Mouse (Mus musculus) common myeloid progenitor, adult 5-6 weeks (primary cell): ENCODE measurements around the gene Fmo6. TPM values are rescaled to one million over a fixed set of nuclear protein-coding genes. Genes with fewer than 3 reads are reported as not detected.

ENCODE experiments used
- ATAC-seq: replicated peaks from 2 replicates; pipeline ENCODE4 v1.8.0; 2016; ENCODE audit warnings: low read depth, mild to moderate bottlenecking, moderate TSS enrichment, inconsistent platforms; ENCODE audit not compliant: poor library complexity, severe bottlenecking
- total RNA-seq: library from RNA; stranded (forward); fragments of 200-1000, 187-1606 nt; gene quantifications from 2 replicates; pipeline ENCODE4 v1.2.3, GENCODE M21; 2017

Gene Fmo6
- total RNA-seq, 1 experiment from 2014 or later = not detected

GRCm38 (mm10) chr1:162916661-162917060, 20.7 kb downstream of the Fmo6 start:
- no peak for ATAC-seq

GRCm38 (mm10) chr1:162914932-162915556, 22.3 kb downstream of the Fmo6 start:
- no peak for ATAC-seq

- no peak for ATAC-seq
Observed at GRCm38 (mm10) chr1:162912085-162912484, 25.2 kb downstream of the Fmo6 start.

GRCm38 (mm10) chr1:162901879-162902278, 35.4 kb downstream of the Fmo6 start:
- no peak for ATAC-seq

GRCm38 (mm10) chr1:162897838-162898811, 39.2 kb downstream of the Fmo6 start, which contains the start of gene Fmo2:
Gene Fmo2 (minus strand): TSS chr1:162898726.
- no peak for ATAC-seq

GRCm38 (mm10) chr1:162895900-162896299, 41.4 kb downstream of the Fmo6 start:
- ATAC-seq = peak; percentile 78

GRCm38 (mm10) chr1:162893014-162893413, 44.3 kb downstream of the Fmo6 start:
- no peak for ATAC-seq

- ATAC-seq = no peak
Observed at GRCm38 (mm10) chr1:162891980-162892451, 45.3 kb downstream of the Fmo6 start.

GRCm38 (mm10) chr1:162888646-162889045, 48.7 kb downstream of the Fmo6 start:
- ATAC-seq = no peak

- no peak for ATAC-seq
Observed at GRCm38 (mm10) chr1:162887644-162888043, 49.7 kb downstream of the Fmo6 start.

GRCm38 (mm10) chr1:162886138-162886816, 51.0 kb downstream of the Fmo6 start:
- ATAC-seq = no peak

GRCm38 (mm10) chr1:162882681-162883080, 54.6 kb downstream of the Fmo6 start:
- no peak for ATAC-seq

- ATAC-seq = peak; percentile 89
Observed at GRCm38 (mm10) chr1:162879595-162880369, 57.5 kb downstream of the Fmo6 start.

- ATAC-seq = no peak
Observed at GRCm38 (mm10) chr1:162875091-162875490, 62.2 kb downstream of the Fmo6 start.

GRCm38 (mm10) chr1:162871701-162872311, 65.5 kb downstream of the Fmo6 start:
- no peak for ATAC-seq

GRCm38 (mm10) chr1:162870978-162871377, 66.3 kb downstream of the Fmo6 start:
- ATAC-seq = no peak

- no peak for ATAC-seq
Observed at GRCm38 (mm10) chr1:162867396-162867795, 69.9 kb downstream of the Fmo6 start.
